Mouse (Mus musculus) frontal cortex, postnatal 14 days (tissue): ENCODE measurements around the gene Muc2.
A peak's percentile ranks its signal among the peaks of the same experiment; 100 is the strongest.
"Not testable (repeated sequence)": the region's sequence is repeated elsewhere in the genome, so short reads cannot be mapped to it uniquely, and the experiment has no call there.

ENCODE experiments used
- DNase-seq, 2 experiments: peaks; one replicate each; pipeline ENCODE4 v3.0.0; 2022; ENCODE audit warnings: low spot score in 2 of 2

Gene Muc2

GRCm38 (mm10) chr7:141690040-141690439 is at the start of gene Muc2:
Gene Muc2 (plus strand): TSS chr7:141690340.
- no peak for DNase-seq

DNA sequence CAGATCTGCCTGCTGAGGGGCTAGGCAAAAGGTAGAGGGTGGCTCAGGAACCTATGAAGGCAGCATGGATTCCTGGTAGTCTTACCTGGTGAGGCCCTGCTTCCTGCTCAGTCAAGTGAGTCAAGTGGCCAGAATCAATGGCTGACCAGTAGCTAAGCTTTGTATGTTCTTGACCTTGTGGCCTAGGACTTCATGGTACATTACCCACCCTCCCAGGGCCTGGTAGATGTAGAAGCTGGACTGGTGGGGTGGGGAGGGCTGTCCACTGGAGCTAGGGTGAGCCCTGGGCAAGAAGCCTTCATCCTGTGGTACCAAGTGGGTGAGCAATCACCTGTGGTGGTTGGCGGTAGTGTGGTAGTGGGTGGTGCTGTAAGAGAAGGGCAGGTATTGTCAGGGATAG is 47.8 kb upstream of the Muc2 start:
- no peak for DNase-seq

DNA sequence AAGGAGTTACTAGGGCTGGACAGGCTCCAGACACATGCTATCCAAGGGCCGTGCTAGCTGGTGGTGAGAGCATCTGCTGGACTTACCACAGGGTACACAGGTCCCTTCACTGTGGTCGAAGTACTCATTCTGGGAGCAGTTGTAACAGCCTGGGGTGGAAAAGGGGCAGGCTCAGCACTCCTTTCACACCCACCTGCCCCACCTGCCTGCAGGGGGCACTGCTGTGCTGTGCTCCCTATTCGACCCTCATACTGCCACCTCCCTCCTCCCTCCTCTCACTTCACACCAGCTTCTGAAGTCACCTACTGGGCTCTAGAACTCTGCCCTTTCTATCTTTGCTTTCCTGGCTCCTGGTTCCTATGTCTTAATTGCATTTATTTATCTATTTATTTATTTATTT is 47.0 kb upstream of the Muc2 start:
- peak in 1 of 2 experiments; percentile 11 for DNase-seq

DNA sequence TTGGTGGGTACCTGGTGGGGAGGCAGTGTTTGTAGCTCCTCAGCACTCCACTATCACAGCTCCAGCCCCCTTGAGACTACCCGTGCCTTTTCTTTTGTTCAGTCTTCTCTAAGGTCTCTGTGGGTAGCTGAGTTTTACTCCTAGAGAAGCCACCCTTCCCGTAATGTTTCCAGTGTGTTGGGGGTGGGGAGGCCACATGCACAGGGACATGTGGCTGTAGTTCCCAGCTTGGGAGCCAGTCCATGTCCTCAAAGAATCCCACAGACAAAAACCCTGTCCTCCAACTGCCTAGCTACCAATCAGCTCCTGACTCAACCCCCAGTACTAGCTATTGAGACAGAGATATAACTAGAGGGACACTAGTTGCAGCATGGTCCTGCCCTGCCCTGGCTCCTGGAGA is 43.1 kb upstream of the Muc2 start:
- DNase-seq: no peak

DNA sequence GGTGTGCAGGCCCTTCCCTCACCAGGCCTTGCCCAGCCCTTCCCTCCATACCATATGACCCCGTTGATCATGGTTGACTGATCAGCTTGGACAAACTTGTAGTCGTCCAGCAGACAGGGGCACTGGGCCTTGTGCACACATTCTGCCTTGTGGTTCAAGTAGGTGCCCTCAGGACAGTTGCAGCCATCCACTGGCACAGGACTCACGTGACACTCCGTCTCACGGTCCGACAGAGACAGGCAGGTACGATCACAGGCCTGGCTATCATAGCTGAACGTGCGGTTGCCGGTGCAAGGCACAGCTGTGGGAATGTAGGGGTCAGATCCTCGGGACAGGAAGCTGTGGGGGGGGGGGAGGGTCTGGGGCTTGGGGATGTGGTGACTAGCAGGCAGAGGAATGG is 42.3 kb upstream of the Muc2 start:
- DNase-seq: no peak

- DNase-seq: no peak
Measured at GRCm38 (mm10) chr7:141652191-141652590, 37.9 kb upstream of the Muc2 start.

DNA sequence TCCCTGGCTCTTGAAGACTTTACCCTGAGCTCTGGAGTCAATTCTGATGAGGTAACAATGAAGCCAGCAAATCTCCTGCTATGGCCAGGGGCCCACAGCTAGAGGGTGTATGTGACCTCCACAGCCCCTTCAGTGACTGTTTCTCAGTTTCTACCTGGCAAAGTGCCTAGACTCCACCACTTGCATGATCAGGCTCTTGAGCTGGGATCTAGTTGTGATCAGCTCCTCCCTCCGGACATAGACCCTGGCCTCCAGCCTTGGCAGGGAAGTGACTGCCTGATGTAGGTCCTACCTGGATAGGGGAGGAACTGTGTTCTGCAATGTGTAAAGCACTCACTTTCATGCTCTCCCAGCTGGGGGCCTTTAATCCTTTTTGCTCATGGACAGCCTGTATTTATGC is 29.8 kb upstream of the Muc2 start:
- DNase-seq: no peak

- no peak for DNase-seq
Measured at GRCm38 (mm10) chr7:141661481-141661880, 28.7 kb upstream of the Muc2 start.

- DNase-seq: no peak
Measured at GRCm38 (mm10) chr7:141662223-141662622, 27.9 kb upstream of the Muc2 start.

DNA sequence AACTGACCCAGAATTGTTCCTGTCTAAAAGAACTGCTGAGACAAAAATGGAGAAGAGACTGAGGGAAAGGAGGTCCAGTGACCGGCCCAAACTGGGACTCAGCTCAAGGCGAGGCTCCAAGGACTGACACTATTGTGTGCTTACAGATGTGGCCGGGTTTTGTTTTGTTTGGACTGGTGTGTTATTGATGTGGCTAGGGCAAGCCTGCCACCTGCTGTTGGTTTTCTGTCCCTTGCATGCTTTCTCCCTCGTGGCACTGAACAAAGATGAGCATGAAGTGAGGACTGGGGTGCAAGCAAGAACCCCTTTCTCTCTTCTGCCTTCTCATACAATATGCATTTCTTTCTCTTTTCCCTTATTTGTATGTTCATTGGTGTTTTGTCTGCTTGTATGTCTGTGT is 23.9 kb upstream of the Muc2 start:
- DNase-seq: no peak

GRCm38 (mm10) chr7:141669097-141669496 is 21.0 kb upstream of the Muc2 start:
- DNase-seq: not testable (repeated sequence)

DNA sequence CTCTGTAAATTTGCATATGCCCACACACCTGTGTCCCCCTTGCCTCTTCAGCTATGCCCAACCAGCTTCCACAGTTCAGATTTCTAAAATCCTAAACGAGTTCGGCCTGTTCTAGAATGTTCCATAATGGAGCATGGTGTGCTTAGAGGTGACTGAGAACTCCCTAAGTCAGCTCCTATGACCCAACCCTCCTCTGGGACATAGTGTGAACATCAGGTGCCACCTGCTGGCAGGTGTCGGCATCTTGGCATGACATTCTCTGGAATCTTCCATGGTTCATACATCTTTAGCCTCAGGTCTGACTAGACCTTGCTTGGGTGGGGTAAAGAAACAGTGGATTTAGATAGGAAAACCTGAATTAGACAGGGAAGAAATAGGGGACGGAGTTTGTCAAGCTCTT is 19.1 kb upstream of the Muc2 start:
- DNase-seq: no peak

DNA sequence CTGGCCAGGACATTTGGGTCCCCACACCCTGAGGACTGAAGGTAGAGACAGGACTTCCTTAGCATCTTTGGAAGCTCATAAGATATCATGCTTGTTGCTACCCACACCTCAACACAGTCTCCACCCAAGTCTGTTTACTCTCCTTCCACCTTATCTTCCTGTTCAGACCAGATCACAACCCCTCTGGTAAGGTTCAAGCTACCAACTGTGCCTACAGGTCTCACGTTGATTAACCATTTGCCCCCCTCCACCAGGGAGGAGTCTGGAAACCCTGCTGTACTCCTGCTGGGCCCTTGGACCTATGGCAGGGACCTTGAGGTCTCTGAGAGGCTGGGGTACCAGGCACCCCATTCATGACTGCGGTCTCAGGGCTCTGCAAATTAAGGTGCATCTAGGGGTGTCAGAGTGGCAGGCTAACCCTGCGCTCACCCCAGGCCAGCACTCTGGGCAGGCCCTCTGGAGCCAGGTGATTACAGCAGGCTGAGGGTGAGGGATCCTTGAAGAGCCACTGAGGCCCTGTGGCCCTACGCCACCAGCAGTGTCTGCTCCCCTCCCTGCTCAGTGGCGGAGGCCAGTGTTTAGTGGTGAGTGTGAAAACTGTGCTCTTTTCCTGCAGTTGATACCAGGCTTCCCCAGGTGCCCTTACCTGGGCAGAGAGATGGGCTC is 18.4 kb upstream of the Muc2 start:
- no peak for DNase-seq

DNA sequence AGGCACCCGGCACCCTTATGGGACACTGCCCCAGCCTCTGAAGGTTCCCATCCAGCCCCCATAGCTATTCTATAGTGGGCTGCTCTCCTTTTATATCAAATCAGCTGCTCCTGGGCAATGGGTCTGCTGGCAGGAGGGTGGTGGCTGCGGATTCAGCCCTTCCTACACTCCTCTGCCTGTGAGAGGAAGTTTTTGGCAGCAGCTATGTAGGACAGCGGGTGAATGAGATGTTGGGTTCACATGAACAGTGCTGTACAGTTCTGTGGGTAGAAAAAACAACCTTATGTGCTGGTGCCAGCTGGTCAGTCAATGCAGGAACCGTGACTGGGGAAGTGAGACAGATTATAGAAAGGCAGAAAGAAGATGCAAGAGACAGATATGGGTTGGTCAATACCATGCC is 11.2 kb upstream of the Muc2 start:
- no peak for DNase-seq

- no peak for DNase-seq
Measured at GRCm38 (mm10) chr7:141687330-141687729, 2.8 kb upstream of the Muc2 start.

- no peak for DNase-seq
Measured at GRCm38 (mm10) chr7:141693591-141694273, 3.6 kb downstream of the Muc2 start.

DNA sequence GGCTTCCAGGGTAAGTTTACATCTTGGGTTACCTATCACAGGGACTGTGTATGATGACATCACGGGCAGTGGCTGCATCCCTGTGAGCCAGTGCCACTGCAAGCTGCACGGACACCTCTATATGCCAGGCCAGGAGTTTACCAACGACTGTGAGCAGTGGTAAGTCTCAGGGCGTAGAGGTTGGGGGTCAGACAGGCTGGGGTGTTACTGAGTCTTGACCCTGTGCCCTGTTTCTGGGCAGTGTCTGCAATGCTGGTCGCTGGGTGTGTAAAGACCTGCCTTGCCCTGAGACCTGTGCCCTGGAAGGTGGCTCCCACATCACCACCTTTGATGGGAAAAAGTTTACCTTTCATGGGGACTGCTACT is 4.1 kb downstream of the Muc2 start:
- no peak for DNase-seq

DNA sequence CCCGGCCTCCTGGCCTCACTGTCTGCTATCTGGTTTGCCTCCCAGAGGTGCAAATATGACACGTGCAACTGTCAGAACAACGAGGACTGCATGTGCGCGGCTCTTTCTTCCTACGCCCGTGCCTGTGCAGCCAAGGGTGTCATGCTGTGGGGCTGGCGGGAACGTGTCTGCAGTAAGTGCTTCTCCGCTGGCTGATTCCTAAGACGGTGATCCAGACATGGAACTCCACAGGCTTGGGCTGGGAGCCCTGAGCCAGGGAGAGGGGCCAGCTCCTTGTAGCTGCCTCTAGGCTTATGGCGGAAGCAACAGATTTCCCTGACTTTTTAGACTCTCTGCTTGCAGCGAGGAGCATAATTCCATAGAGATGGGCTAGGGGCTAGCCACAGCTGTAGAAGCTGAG is 6.4 kb downstream of the Muc2 start:
- DNase-seq: no peak

GRCm38 (mm10) chr7:141699556-141700220 is 9.5 kb downstream of the Muc2 start:
- DNase-seq: no peak

- no peak for DNase-seq
Measured at GRCm38 (mm10) chr7:141747451-141748100, 57.4 kb downstream of the Muc2 start.

- DNase-seq: no peak
Measured at GRCm38 (mm10) chr7:141752513-141752912, 62.4 kb downstream of the Muc2 start.

DNA sequence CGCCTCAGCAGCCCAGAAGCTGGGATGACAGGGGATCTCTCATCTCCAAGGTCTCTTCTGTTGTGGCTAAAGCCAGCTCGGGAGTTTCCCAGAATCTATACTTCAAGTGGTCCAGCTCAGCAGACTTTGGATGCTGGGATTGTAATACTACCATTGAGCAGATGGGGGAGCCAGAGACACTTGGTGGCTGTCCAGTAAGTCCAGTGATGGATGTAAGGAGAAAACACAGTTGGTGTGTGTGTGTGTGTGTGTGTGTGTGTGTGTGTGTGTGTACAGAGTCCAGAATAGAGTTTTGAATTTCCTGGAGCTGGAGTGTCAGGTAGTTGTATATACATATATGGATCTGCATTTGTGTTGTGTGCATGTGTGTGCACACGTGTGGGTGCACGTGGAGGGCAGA is 65.7 kb downstream of the Muc2 start:
- peak; percentile 58 to 72 for DNase-seq

DNA sequence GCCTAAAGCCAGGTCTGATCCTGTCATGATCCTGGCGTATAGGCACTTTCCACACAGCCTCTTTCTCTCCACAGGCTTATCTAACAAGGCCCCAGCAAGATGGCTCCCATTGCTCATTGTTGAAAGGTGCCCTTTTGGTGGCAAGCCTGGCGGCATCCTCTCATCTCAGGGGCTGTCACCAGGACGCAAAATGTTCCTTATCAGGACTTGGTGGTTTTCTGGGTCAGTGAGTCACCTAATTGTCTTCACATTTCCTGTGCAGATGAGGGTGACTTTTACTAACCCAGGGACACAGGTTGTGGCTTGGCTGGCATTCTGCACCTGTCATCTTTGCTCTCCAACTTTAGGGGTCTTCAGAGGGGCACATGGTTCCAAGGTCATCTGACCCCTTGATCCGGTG is 68.2 kb downstream of the Muc2 start:
- DNase-seq: no peak
